Mouse (Mus musculus) spleen, embryonic (tissue): ENCODE data around the gene Ttc5.
"Not testable (repeated sequence)": the region's sequence is repeated elsewhere in the genome, so short reads cannot be mapped to it uniquely, and the experiment has no call there.

ENCODE experiments used
- CTCF ChIA-PET: fragments of 350-600 bp; sonication (Branson Sonifier 250); formaldehyde crosslinking; loops from one replicate; lab custom pipeline; 2022; lab: Charles Lee

Ttc5 gene

DNA sequence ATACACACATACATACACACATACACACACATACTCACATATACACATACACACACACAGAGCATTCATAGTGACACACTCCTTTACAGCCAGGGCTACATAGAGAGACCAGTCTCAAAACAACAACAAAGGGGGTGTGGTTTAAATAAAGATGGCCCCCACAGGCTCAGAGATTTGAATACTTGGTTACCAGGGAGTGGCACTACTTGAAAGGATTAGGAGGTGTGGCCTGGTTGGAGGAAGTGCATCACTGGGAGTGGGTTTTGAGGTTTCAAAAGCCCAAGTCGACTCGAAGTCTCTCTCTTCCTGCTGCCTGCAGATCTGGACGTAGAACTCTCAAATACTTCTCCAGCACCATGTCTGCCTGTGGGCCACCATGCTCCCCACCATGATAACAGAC lies 3.2 kb downstream of the Ttc5 start:
- CTCF ChIA-PET = no interaction called here

DNA sequence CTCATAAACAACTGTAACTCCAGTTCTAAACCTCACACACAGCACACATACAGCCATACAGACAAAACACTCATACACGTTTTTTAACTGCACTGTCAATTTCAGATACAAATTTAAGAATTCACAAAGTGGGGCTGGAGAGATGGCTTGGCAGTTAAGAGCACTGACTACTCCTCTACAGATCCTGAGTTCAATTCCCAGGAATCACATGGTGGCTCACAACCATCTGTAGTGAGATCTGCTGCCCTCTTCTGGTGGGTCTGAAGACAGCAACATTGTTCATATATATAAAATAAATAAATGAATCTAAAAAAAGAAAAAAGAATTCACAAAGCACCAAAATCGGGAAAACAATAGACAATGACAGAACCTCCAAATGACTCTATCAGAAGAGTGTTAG lies 14.0 kb downstream of the Ttc5 start:
- CTCF ChIA-PET = no interaction called here

DNA sequence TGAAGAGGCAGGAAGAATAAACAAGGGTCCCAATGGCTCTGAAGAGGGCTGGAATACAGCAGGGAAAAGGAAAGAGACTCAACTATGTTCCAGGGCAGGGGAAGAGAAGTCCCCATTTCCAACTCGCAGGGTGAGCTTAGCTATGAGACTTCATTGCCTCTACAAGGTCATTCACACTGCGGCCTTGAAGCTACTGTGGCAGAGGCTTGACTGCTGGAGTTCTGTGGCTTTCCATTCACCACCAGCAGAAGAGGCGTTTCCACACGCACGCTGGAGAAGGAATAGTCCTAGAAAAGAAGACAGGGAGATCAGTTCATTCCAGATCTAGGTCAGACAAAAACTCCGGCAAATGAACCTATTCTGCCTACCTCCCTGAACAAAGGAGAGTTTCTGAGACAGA lies 19.6 kb downstream of the Ttc5 start:
- CTCF ChIA-PET = no interaction called here

DNA sequence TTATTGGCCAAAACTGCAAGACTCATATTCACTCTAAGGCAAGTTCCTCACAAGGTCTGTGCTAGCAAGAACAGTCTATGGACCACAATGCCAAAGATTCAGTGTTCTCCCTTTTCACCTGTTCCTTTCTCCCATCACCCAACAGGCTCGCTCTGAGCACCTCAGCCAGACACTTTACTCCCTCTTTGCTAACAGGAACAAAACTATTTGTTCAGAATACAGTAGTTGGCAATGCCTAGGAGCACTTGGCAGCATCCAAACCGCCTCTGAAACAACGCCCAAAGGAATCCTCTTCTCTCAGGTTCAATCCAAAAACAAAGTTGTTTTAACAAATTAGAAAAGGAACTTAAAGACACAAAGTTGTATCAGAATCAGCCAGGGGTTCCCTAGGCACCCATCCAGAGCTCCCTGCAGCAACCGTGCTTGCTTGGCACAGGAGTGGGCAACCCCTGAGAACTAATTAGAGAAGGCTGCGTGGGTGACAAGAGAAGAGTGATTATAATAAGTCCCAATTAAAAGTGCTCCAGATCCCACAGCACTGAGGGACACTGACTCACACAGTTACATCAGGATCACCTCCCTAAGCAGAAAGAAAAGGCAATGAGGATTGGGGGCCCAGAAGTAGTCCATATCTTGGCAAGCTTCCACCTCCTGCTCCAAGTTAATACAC lies 26.8 kb downstream of the Ttc5 start:
- CTCF ChIA-PET = no interaction called here

DNA sequence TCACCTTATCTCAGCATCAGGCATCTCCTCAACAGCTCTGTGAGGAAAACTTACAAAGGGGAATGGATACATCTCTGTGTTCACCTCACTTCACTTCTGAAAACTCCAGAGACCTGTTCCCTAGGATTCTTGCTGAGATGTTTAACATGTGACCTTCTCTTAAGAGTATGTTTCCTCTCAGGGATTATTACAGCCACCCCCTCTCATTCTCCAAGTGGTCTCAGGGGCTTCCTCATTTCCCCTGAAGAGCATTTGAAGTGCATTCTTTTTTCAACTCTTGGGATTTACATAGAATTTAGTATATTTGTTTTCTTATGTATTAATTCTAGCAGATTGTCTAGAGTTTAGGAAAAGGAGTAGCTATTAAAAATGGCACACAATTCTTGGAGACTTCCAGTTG lies 40.3 kb downstream of the Ttc5 start, which contains the start of gene Olfr749:
TSS of gene Olfr749 (minus strand) at position 101 of the 400 bp plus-strand sequence.
- CTCF ChIA-PET = no interaction called here

DNA sequence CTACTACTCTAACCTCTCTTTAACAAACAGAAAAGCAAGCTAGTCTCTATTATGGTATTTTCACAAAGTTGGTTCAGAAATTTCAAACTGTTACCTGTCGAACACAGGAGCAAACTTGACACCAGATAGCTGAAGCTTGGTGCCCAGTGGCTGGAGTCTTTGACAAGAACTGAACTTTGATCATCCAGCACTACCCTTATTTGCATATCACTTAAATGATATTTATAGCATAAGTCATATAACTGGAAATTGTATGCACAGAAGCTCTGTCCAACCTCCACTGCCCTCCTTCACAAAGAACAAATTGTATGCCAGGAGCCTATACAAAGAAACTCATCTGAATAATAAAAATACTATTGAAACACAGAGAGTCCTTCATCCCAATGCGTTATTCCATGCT lies 43.7 kb downstream of the Ttc5 start:
- CTCF ChIA-PET = interaction anchor here (0.7 kb wide), 1 partner anchor 9 kb away, joined by 10 read pairs; no protein-coding TSS in a partner anchor

DNA sequence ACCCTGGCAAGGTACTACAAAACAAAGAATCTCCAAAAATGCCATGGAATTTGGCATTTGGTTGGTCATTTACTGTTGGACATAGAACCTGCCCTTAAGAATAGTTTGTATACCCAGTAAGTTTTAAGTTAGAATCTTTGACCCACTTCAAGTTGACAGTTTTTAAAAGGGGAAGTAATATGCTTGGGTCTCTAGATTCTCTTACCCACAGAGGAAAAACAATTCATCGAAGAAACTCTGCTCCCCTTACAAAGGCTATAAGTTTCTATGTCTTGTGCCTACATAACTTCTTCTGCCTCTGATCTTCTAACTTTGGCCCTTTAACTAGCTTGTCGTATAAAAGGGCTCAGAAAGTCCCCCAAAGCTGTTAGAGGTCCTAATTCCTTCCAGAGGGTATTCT lies 45.0 kb downstream of the Ttc5 start:
- CTCF ChIA-PET = no interaction called here

DNA sequence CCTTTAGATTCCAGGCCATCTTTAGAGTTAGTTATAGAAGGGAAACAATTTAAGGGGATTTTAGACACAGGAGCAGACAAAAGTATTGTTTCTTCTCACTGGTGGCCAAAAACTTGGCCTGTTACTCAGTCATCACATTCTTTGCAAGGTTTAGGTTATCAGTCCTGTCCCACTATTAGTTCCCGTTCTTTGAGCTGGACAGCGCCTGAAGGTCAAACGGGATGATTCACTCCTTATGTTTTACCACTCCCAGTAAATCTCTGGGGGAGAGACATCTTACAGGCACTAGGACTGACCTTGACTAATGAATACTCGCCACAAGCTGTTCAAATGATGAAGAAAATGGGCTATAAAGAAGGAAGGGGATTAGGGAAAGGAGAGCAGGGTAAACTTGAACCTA lies 62.9 kb downstream of the Ttc5 start:
- CTCF ChIA-PET = not testable (repeated sequence)

DNA sequence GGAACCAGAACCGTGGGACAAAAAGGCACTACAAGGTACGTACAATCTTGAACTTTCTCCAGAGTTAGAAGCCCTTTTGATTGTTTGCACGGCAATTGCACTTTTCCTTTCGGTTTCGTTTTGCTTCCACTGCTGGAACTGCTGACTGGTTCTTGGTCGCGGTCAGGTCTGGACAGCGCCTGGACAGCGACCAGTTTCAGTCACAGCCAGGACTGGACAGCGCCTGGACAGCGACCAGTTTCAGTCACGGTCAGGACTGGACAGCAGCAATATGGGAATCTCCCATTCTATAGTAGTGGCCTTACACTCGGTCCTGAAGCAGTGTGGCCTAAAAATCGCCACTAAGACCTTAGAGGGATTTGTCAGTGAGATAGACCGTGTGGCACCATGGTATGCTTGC lies 65.4 kb downstream of the Ttc5 start:
- CTCF ChIA-PET = not testable (repeated sequence)
